Mouse (Mus musculus): ENCODE data around the gene Oaz2. TPM values are rescaled to one million over a fixed set of nuclear protein-coding genes. Genes with fewer than 3 reads are reported as not detected.
"Not testable (repeated sequence)": the region's sequence is repeated elsewhere in the genome, so short reads cannot be mapped to it uniquely, and the experiment has no call there.

Gene Oaz2
- total RNA-seq, 2 experiments from 2014 or later, result 240 to 243 TPM

- intact Hi-C loops (cut with DNase I), result no loop called here
Observed at GRCm38 (mm10) chr9:65680938-65681633, 13.3 kb downstream of the Oaz2 start.

GRCm38 (mm10) chr9:65681634-65681940 is 13.8 kb downstream of the Oaz2 start:
- DNase-seq (ENCODE audit: low spot score in 2 of 2), result no peak
- intact Hi-C loops (cut with DNase I), result no loop called here

More at GRCm38 (mm10) chr9:65680938-65681633, 13.3 kb downstream of the Oaz2 start:
- DNase-seq (ENCODE audit: low spot score in 2 of 2), result no peak

DNA sequence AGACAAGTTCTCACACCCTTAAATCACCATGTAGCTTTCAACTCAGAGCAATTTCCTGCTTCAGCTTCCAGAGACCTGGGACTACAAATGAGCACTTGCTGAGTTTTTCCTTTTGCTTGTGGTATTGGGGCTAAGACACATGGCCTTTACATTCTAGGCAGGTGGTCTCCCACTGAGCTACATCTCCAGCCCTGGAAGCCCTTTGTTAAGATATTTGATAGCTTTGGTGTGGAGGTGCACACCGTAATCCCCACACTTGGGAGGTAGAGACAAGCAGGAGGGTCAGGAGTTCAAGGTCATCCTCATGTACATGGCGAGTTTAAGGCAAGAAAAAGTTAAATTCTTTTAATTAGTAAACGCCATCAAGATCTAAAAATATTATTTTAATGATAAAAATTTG is 14.4 kb downstream of the Oaz2 start:
- intact Hi-C loops (cut with DNase I), result no loop called here
- no peak for DNase-seq (ENCODE audit: low spot score in 2 of 2)

- intact Hi-C loops (cut with DNase I), result no loop called here
- peak; percentile 35 to 59 for DNase-seq (ENCODE audit: low spot score in 2 of 2)
Observed at GRCm38 (mm10) chr9:65682994-65683393, 15.2 kb downstream of the Oaz2 start.

DNA sequence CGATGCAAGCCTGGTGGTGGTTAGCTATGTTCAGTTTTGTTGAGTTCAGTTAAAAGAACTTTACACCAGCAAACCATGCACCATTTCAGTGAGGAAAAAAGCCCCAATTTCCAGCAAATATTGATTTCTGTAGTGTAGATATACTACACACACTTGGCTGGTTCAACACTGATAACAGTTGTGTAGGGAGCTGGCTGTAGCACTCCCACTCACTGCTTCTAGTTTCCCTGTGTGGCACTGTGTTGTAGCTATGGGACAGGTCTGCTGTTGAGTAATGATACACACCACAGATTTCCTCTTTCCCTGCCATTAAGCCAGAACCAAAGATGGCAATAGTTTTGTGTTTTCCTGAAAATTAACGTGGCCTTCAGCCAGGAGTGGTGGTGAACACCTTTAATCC is 16.9 kb downstream of the Oaz2 start:
- no peak for DNase-seq (ENCODE audit: low spot score in 2 of 2)
- intact Hi-C loops (cut with DNase I), result no loop called here

- intact Hi-C loops (cut with DNase I), result loop anchor here (10.0 kb wide), 1 partner anchor 315 kb away; no protein-coding TSS in a partner anchor
- not testable (repeated sequence) for DNase-seq (ENCODE audit: low spot score in 2 of 2)
Observed at GRCm38 (mm10) chr9:65689869-65690268, 22.1 kb downstream of the Oaz2 start.

DNA sequence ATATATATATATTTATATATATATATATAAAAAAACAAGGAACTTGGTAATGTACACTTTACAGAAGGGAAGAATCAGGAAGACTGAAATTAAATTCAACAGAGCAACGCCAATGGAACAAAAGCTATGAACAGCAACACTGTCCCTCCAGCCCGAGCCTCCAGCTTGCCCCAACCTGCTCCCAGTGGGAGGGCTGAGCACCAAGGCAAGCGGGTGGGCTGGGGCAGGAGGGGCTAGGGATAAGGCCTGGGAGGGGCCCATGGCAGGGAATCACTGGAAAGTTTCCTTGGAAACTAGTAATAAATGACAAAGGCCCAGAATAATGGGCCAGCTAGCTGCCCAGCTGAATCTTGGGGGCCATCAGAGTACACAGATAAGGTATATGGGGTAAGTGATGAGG is 24.7 kb downstream of the Oaz2 start:
- DNase-seq (ENCODE audit: low spot score in 2 of 2), result no peak
- intact Hi-C loops (cut with DNase I), result loop anchor here (10.0 kb wide), 1 partner anchor 312 kb away; no protein-coding TSS in a partner anchor

- intact Hi-C loops (cut with DNase I), result loop anchor here (10.0 kb wide), 1 partner anchor 312 kb away; no protein-coding TSS in a partner anchor
- DNase-seq (ENCODE audit: low spot score in 2 of 2), result no peak
Observed at GRCm38 (mm10) chr9:65692959-65693603, 25.3 kb downstream of the Oaz2 start.

DNA sequence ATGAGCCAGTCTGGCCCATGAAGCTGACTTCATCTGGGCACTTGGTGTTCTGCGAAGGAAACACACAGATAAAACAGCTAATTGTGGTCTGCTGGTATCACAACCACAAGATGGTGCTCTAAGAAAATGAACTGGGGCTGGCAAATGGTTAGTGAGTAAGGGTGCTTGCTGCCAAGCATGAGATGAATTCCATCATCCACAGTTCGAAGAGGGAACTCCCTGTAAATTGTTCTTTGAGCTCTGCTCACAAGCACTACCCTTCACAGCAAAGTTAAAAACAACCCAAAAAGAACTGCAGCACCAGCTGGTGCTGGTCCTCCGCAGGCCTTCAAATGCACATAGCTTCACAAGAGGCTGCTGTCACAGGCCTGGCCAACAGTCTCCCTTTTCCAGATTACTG is 27.8 kb downstream of the Oaz2 start:
- intact Hi-C loops (cut with DNase I), result loop anchor here (2.0 to 10.0 kb wide), 3 partner anchors 137 to 309 kb away; no protein-coding TSS in a partner anchor
- DNase-seq (ENCODE audit: low spot score in 2 of 2), result peak; percentile 68 to 88

GRCm38 (mm10) chr9:65696337-65696736 is 28.5 kb downstream of the Oaz2 start:
- peak in 1 of 2 experiments; percentile 55 for DNase-seq (ENCODE audit: low spot score in 2 of 2)
- intact Hi-C loops (cut with DNase I), result loop anchor here (5.0 to 10.0 kb wide), 2 partner anchors 136 to 308 kb away; no protein-coding TSS in a partner anchor

- intact Hi-C loops (cut with DNase I), result loop anchor here (5.0 to 10.0 kb wide), 2 partner anchors 135 to 307 kb away; no protein-coding TSS in a partner anchor
- no peak for DNase-seq (ENCODE audit: low spot score in 2 of 2)
Observed at GRCm38 (mm10) chr9:65697356-65697755, 29.6 kb downstream of the Oaz2 start.

GRCm38 (mm10) chr9:65697992-65698391 is 30.2 kb downstream of the Oaz2 start:
- no peak for DNase-seq (ENCODE audit: low spot score in 2 of 2)
- intact Hi-C loops (cut with DNase I), result loop anchor here (5.0 to 10.0 kb wide), 2 partner anchors 134 to 307 kb away; no protein-coding TSS in a partner anchor

- no peak for DNase-seq (ENCODE audit: low spot score in 2 of 2)
- intact Hi-C loops (cut with DNase I), result no loop called here
Observed at GRCm38 (mm10) chr9:65700504-65700903, 32.7 kb downstream of the Oaz2 start.

- intact Hi-C loops (cut with DNase I), result no loop called here
- no peak for DNase-seq (ENCODE audit: low spot score in 2 of 2)
Observed at GRCm38 (mm10) chr9:65702286-65702685, 34.5 kb downstream of the Oaz2 start.

GRCm38 (mm10) chr9:65703241-65703640 is 35.4 kb downstream of the Oaz2 start:
- intact Hi-C loops (cut with DNase I), result no loop called here
- DNase-seq (ENCODE audit: low spot score in 2 of 2), result no peak

GRCm38 (mm10) chr9:65703926-65704595 is 36.3 kb downstream of the Oaz2 start:
- DNase-seq (ENCODE audit: low spot score in 2 of 2), result no peak
- intact Hi-C loops (cut with DNase I), result no loop called here

DNA sequence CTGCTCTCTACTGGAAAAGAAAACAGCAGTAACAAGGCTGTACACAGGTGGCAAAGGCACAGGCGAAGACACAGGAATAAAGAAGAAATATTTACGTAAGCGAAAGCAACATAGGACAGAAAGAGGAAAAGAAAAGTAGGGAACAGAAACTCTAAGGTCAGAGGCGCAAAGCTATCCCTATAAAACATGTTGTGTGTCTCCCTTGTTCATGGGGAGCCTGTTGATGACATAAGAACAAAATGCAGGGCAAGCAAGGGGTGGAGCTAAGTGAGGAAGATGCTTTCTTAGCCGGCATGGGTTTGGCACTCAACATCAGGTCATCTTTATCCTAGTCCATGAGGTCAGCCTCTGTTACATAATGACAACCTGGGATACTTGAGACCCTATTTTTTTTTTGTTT is 50.4 kb downstream of the Oaz2 start:
- DNase-seq (ENCODE audit: low spot score in 2 of 2), result no peak
- intact Hi-C loops (cut with DNase I), result no loop called here

DNA sequence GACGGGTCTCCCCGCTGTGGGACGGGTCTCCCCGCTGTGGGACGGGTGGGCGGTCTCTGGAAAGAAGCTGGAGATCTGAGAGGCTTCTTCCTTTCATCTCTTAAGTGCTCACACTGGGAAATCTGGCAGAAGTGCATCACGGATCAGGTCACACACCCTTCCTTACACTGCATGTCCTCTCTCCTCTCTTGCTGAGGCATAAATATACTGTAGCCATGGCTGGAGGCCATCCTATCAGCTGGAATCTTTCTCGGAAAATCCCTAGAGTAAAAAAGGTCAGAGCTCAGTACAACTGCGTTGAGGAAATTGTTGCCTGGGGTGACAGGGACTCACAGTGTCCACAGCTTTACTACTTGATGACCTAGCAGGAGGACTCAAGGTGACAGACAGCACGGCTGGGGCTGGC is 53.4 kb downstream of the Oaz2 start:
- intact Hi-C loops (cut with DNase I), result no loop called here
- no peak for DNase-seq (ENCODE audit: low spot score in 2 of 2)

GRCm38 (mm10) chr9:65724471-65725290 is 56.9 kb downstream of the Oaz2 start:
- intact Hi-C loops (cut with DNase I), result no loop called here
- peak in 1 of 2 experiments; percentile 42 for DNase-seq (ENCODE audit: low spot score in 2 of 2)

GRCm38 (mm10) chr9:65725291-65725622 is 57.5 kb downstream of the Oaz2 start:
- DNase-seq (ENCODE audit: low spot score in 2 of 2), result no peak
- intact Hi-C loops (cut with DNase I), result no loop called here

Data from left cerebral cortex, postnatal 14 days (tissue).